Mouse (Mus musculus) lung, postnatal 0 days (tissue): ENCODE data around the gene Pip5k1b.

Experiments used
- CTCF ChIP-seq: IDR thresholded peaks from 2 replicates; pipeline ENCODE4 v1.5.1; 2016; ENCODE audit warnings: antibody characterized with exemption, mild to moderate bottlenecking
- EP300 ChIP-seq: IDR thresholded peaks from 2 replicates; pipeline ENCODE4 v1.6.1; 2016; ENCODE audit warnings: antibody characterized with exemption, mild to moderate bottlenecking, control low read depth

- TF ChIP-seq CTCF = no peak
- TF ChIP-seq EP300 = no peak
These were observed 18.0 kb downstream of the Pip5k1b start for GRCm38 (mm10) chr19:24537691-24538090.
